Mouse (Mus musculus): ENCODE data around the gene Ptprn2.

DNA sequence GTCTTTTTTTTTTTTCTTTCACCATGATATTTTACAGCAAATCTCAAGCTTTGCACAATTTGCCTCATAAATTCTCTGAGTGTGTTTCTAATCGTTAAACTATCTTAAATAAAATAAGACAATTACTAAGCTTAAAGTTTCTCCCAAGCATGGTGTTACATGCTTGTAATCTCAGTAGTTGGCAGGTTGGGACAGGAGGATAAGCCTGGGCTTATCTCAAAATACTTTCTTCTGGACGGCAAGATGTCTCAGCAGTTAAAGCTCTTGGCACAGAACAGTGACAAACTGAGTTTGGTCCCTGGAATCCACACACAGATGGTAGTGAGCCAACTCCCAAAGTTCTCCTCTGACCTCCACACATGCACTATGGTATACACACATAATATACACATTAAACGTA lies 10.8 kb upstream of the Ptprn2 start:
- TF ChIP-seq CTCF (IDR thresholded peaks at IDR 0.05; ENCODE audit: low read depth, low read length) (no peak), POLR2A (IDR thresholded peaks at IDR 0.05; ENCODE audit: borderline replicate concordance, low read depth, low read length) (no peak)

All from bone marrow macrophage, adult 2 months (primary cell).